Mouse (Mus musculus): ENCODE data around the gene Krt76. TPM values are rescaled to one million over a fixed set of nuclear protein-coding genes. Genes with fewer than 3 reads are reported as not detected.

The Krt76 gene
- total RNA-seq (2014; rRNA removed) (0.05 TPM in 1 of 2 replicates, not detected in the other), polyA plus RNA-seq (2015; fragmentation: Nextera tagmentation; extraction: Ambion mirVana) (0.08 TPM in 1 of 2 replicates, not detected in the other)

DNA sequence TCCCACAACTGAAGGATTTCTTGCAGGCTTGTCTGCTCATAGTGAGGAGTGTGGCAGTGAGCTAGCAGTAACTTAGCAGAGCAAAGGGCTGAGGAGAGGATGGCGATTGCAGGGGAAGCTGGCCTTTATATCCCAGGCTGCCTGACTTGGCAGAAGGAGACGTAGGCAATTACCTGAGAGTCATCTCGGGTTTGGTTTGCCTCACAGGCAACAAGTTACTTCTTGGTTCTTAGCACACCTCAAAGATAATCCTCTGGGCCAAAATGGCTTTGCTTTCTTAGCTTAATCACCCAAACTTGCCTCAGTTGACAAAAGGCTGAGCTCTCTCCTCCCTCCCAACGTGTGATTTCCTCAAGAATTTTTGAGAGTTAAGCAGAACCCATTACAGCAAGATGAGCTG lies at the start of gene Krt76:
Gene Krt76 (minus strand): TSS at position 101 of the 400 bp plus-strand sequence.
- Histone ChIP-seq H3K27me3 (ENCODE audit: insufficient read depth, low read length) (no peaks in the 10 kb centered on the region), H3K36me3 (ENCODE audit: insufficient read depth, low read length) (no peaks in the 10 kb centered on the region), H3K4me1 (ENCODE audit: insufficient read depth, low read length) (no peaks in the 10 kb centered on the region), H3K4me2 (ENCODE audit: low read depth, low read length) (no peak within 1 kb of the TSS), H3K9ac (replicated peaks; ENCODE audit: low read length) (no peak within 1 kb of the TSS), H3K9me3 (ENCODE audit: low read length) (no peaks in the 10 kb centered on the region), H3K27ac (no peak within 1 kb of the TSS), H3K4me3 (ENCODE audit: low read length) (no peak within 1 kb of the TSS)
- no peak for TF ChIP-seq CTCF (IDR thresholded peaks at IDR 0.05; ENCODE audit: low read depth)
- 71% methylated on average over 4 of the region's 4 CpGs for WGBS
- no peak for DNase-seq (ENCODE audit: low spot score)
- ATAC-seq = no peak

DNA sequence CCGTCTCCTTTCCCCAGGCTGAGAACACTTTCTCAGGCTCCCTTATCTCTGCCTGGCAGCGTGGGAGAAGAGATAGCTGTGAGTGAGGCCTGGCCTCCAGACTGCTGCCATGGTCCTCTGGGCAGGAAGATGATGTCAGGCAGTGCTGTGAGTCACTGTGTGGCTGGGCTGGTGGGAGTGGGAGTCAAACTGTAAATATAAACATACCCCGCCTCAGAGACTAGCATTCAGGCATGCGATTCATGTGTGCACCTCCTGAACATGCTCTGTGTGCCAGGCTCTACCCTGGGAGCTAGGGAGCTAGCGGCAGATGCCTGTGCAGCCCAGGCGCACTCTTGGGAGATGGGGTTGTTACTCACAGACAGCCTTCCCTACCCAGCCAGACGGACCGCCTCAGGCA lies 49.2 kb upstream of the Krt76 start:
- Histone ChIP-seq H3K9me3 (ENCODE audit: low read length) (no peaks in the 10 kb centered on the region), H3K9ac (replicated peaks; ENCODE audit: low read length) (no peak overlapping the region), H3K27me3 (ENCODE audit: insufficient read depth, low read length) (no peaks in the 10 kb centered on the region), H3K4me3 (ENCODE audit: low read length) (no peak overlapping the region), H3K4me1 (ENCODE audit: insufficient read depth, low read length) (no peaks in the 10 kb centered on the region), H3K4me2 (ENCODE audit: low read depth, low read length) (no peak overlapping the region), H3K27ac (no peak overlapping the region), H3K36me3 (ENCODE audit: insufficient read depth, low read length) (no peaks in the 10 kb centered on the region)
- ATAC-seq (no peak), DNase-seq (ENCODE audit: low spot score) (no peak)
- no peak for TF ChIP-seq CTCF (IDR thresholded peaks at IDR 0.05; ENCODE audit: low read depth)
- 55% methylated on average over 8 of the region's 8 CpGs for WGBS

DNA sequence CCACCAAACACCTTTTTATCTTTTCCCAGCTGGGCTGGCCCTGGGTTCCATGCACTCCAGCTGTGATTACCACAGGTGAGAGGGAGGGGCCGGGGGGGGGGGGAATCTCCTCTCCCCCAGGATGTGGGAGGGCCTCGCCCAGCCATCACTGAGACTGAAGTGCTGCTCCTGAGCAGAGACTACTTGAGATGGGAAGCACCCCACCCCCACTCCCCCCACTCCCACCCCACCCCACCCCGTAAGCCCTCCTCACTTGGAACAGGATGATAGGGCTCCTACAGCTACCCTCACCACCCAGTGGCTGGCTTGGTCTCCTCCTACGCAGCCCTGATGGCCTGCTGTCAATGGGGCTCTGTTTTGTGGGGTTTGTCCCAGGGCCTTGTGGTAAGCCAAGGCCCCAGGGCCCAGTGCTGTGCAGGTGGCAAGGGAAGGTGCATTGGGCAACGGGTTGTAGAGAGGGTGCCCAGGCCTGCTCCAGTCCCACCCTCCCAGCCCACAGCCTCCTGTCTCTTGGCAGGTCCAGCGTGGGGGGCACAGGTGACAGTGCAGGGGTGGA lies 47.6 kb upstream of the Krt76 start, which contains the start of gene Krt79:
Gene Krt79 (minus strand): TSS at position 51 of the 556 bp plus-strand sequence.
- no peak for TF ChIP-seq CTCF (IDR thresholded peaks at IDR 0.05; ENCODE audit: low read depth)
- ATAC-seq = no peak
- WGBS = 73% methylated on average over 6 of the region's 6 CpGs
- Histone ChIP-seq H3K9me3 (ENCODE audit: low read length) (no peaks in the 10 kb centered on the region), H3K4me2 (ENCODE audit: low read depth, low read length) (no peak within 1 kb of the TSS), H3K9ac (replicated peaks; ENCODE audit: low read length) (no peak within 1 kb of the TSS), H3K36me3 (ENCODE audit: insufficient read depth, low read length) (no peaks in the 10 kb centered on the region), H3K4me3 (ENCODE audit: low read length) (no peak within 1 kb of the TSS), H3K4me1 (ENCODE audit: insufficient read depth, low read length) (no peaks in the 10 kb centered on the region), H3K27me3 (ENCODE audit: insufficient read depth, low read length) (no peaks in the 10 kb centered on the region), H3K27ac (no peak within 1 kb of the TSS)
- DNase-seq (ENCODE audit: low spot score) = no peak

DNA sequence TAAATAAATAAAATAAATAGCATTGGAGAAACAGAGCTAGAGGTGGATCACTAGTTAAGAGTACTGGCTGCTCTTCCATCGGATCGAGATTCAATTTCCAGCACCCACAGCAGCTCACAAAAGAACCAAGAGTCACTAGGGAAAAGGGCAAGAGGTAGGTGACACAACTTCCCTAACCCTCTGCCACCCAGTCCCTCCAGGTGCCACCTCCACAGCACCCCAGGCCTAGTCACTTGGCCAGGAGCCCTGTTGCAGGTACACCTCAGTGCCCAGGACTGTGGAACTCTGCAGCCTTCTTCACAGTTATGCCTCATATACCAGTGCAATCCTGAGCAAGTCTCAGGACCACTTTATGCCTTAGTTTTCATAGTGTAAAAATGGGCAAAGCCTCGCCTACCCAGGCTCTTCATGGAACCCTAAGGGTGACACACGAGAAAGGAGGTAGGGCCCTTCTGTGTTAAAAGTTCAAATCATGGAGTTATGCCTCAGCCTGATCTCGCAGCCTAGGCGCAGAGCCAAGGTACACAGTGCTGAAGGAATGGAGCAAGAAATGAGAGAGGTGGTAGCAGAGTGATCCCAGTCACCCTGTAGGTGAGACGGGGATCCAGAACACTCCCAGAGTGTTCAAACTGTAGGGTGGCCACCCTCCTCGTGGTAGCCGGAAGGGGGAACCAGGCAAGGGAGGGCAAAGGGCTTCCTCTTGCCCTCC lies 46.0 kb upstream of the Krt76 start:
- Histone ChIP-seq H3K36me3 (ENCODE audit: insufficient read depth, low read length) (no peaks in the 10 kb centered on the region), H3K27ac (no peak overlapping the region), H3K4me2 (ENCODE audit: low read depth, low read length) (no peak overlapping the region), H3K9ac (replicated peaks; ENCODE audit: low read length) (no peak overlapping the region), H3K4me3 (ENCODE audit: low read length) (no peak overlapping the region), H3K4me1 (ENCODE audit: insufficient read depth, low read length) (no peaks in the 10 kb centered on the region), H3K27me3 (ENCODE audit: insufficient read depth, low read length) (no peaks in the 10 kb centered on the region), H3K9me3 (ENCODE audit: low read length) (no peaks in the 10 kb centered on the region)
- ATAC-seq (no peak), DNase-seq (ENCODE audit: low spot score) (no peak)
- TF ChIP-seq CTCF (IDR thresholded peaks at IDR 0.05; ENCODE audit: low read depth) = no peak
- WGBS = 81% methylated on average over 9 of the region's 9 CpGs

DNA sequence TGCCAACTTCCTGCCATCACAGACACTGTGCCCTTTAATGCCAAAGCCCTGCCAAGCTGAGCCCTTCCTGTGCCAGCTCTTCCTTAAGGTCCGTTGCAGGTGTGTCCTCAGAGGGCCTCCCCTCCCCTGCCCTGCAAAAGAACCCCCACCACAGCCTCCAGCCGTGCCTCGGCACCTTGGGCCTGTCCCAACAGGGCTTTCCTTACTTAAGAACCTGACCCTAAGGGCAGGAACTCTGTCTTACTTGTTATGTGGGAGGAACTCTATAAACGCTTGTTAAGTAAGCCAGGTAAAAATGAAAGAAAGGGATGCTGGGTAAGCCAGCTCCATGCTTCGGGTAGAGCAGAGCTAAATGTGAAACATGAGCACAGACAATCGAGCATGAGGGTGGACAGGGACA lies 40.3 kb upstream of the Krt76 start:
- DNase-seq (ENCODE audit: low spot score) (no peak), ATAC-seq (no peak)
- Histone ChIP-seq H3K4me3 (ENCODE audit: low read length) (no peak overlapping the region), H3K36me3 (ENCODE audit: insufficient read depth, low read length) (no peaks in the 10 kb centered on the region), H3K9me3 (ENCODE audit: low read length) (no peaks in the 10 kb centered on the region), H3K27ac (no peak overlapping the region), H3K27me3 (ENCODE audit: insufficient read depth, low read length) (no peaks in the 10 kb centered on the region; the same call in 1 of the 2 replicates), H3K4me2 (ENCODE audit: low read depth, low read length) (no peak overlapping the region), H3K4me1 (ENCODE audit: insufficient read depth, low read length) (0 out of 2 replicates have a peak, but pooled peaks cover 11% of the 10 kb centered on the region), H3K9ac (replicated peaks; ENCODE audit: low read length) (no peak overlapping the region)
- 81% methylated on average over 6 of the region's 6 CpGs for WGBS
- no peak for TF ChIP-seq CTCF (IDR thresholded peaks at IDR 0.05; ENCODE audit: low read depth)

DNA sequence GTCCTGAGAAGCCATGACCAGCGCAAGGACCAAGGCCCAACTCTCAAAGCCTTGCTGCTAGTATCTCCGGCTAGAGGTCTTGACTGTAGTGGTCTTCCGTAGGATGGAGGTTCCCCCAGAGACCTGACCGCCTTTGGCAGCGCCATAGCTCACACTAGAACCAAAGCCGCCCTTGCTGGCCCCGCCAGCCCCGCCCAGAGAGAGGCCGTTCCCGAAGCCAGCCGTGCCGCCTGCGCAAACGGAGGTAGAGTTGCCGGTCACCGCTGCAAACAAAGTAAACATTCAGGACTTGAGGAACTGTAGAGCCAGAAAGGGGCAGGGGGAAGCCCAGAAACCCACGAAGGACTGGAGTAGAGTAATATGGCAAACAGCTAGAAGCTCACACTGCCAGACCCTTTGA lies 36.9 kb upstream of the Krt76 start:
- H3K9ac ChIP-seq (replicated peaks; ENCODE audit: low read length) = peak overlapping the region; percentile 21; the same call in 1 of the 2 replicates
- H3K9me3 ChIP-seq (ENCODE audit: low read length) = no peaks in the 10 kb centered on the region

More for the DNA sequence above, 36.9 kb upstream of the Krt76 start:
- Histone ChIP-seq H3K27me3 (ENCODE audit: insufficient read depth, low read length) (no peaks in the 10 kb centered on the region; the same call in 1 of the 2 replicates), H3K4me3 (ENCODE audit: low read length) (0 out of 2 replicates have a peak overlapping the region, but pooled peaks have one; percentile 1), H3K4me1 (ENCODE audit: insufficient read depth, low read length) (0 out of 2 replicates have a peak, but pooled peaks cover 11% of the 10 kb centered on the region), H3K4me2 (ENCODE audit: low read depth, low read length) (peak overlapping the region; percentile 38), H3K36me3 (ENCODE audit: insufficient read depth, low read length) (no peaks in the 10 kb centered on the region), H3K27ac (no peak overlapping the region)
- DNase-seq (ENCODE audit: low spot score) (peak; percentile 4), ATAC-seq (no peak; the same call in 1 of the 2 replicates)
- TF ChIP-seq CTCF (IDR thresholded peaks at IDR 0.05; ENCODE audit: low read depth) = no peak
- 9% methylated on average over 17 of the region's 17 CpGs for WGBS

Data from hindbrain, postnatal 0 days (tissue).